Mouse (Mus musculus): ENCODE data around the gene Adamtsl3.
"Not testable (repeated sequence)": the region's sequence is repeated elsewhere in the genome, so short reads cannot be mapped to it uniquely, and the experiment has no call there.

Gene Adamtsl3

GRCm38 (mm10) chr7:82420329-82421052 is 85.0 kb downstream of the Adamtsl3 start:
- not testable (repeated sequence) for DNase-seq (ENCODE audit: low spot score in 2 of 2)

GRCm38 (mm10) chr7:82422561-82422960 is 87.1 kb downstream of the Adamtsl3 start:
- no peak for DNase-seq (ENCODE audit: low spot score in 2 of 2)

- no peak for DNase-seq (ENCODE audit: low spot score in 2 of 2)
These were observed 88.1 kb downstream of the Adamtsl3 start for GRCm38 (mm10) chr7:82423602-82424001.

GRCm38 (mm10) chr7:82424281-82424680 is 88.8 kb downstream of the Adamtsl3 start:
- DNase-seq (ENCODE audit: low spot score in 2 of 2) = no peak

GRCm38 (mm10) chr7:82425374-82425773 is 89.9 kb downstream of the Adamtsl3 start:
- DNase-seq (ENCODE audit: low spot score in 2 of 2) = no peak

GRCm38 (mm10) chr7:82429447-82429846 is 94.0 kb downstream of the Adamtsl3 start:
- DNase-seq (ENCODE audit: low spot score in 2 of 2) = no peak

GRCm38 (mm10) chr7:82431572-82431971 is 96.1 kb downstream of the Adamtsl3 start:
- DNase-seq (ENCODE audit: low spot score in 2 of 2) = no peak

- DNase-seq (ENCODE audit: low spot score in 2 of 2) = no peak
These were observed 97.7 kb downstream of the Adamtsl3 start for GRCm38 (mm10) chr7:82433226-82433625.

GRCm38 (mm10) chr7:82458376-82458775 is 122.9 kb downstream of the Adamtsl3 start:
- DNase-seq (ENCODE audit: low spot score in 2 of 2) = no peak

- peak in 1 of 2 experiments; percentile 12 for DNase-seq (ENCODE audit: low spot score in 2 of 2)
These were observed 127.5 kb downstream of the Adamtsl3 start for GRCm38 (mm10) chr7:82462921-82463523.

GRCm38 (mm10) chr7:82464364-82464763 is 128.9 kb downstream of the Adamtsl3 start:
- no peak for DNase-seq (ENCODE audit: low spot score in 2 of 2)

- no peak for DNase-seq (ENCODE audit: low spot score in 2 of 2)
These were observed 129.9 kb downstream of the Adamtsl3 start for GRCm38 (mm10) chr7:82465437-82465836.

- DNase-seq (ENCODE audit: low spot score in 2 of 2) = no peak
These were observed 141.1 kb downstream of the Adamtsl3 start for GRCm38 (mm10) chr7:82476441-82477221.

GRCm38 (mm10) chr7:82478461-82478860 is 143.0 kb downstream of the Adamtsl3 start:
- no peak for DNase-seq (ENCODE audit: low spot score in 2 of 2)

GRCm38 (mm10) chr7:82478861-82479755 is 143.6 kb downstream of the Adamtsl3 start:
- DNase-seq (ENCODE audit: low spot score in 2 of 2) = no peak

GRCm38 (mm10) chr7:82483426-82483825 is 147.9 kb downstream of the Adamtsl3 start:
- DNase-seq (ENCODE audit: low spot score in 2 of 2) = no peak

- DNase-seq (ENCODE audit: low spot score in 2 of 2) = no peak
These were observed 149.3 kb downstream of the Adamtsl3 start for GRCm38 (mm10) chr7:82484834-82485233.

GRCm38 (mm10) chr7:82485344-82485954 is 150.0 kb downstream of the Adamtsl3 start:
- no peak for DNase-seq (ENCODE audit: low spot score in 2 of 2)

- no peak for DNase-seq (ENCODE audit: low spot score in 2 of 2)
These were observed 155.5 kb downstream of the Adamtsl3 start for GRCm38 (mm10) chr7:82491018-82491417.

- DNase-seq (ENCODE audit: low spot score in 2 of 2) = peak in 1 of 2 experiments; percentile 48
These were observed 157.4 kb downstream of the Adamtsl3 start for GRCm38 (mm10) chr7:82492881-82493280.

GRCm38 (mm10) chr7:82494220-82494619 is 158.7 kb downstream of the Adamtsl3 start:
- DNase-seq (ENCODE audit: low spot score in 2 of 2) = peak in 1 of 2 experiments; percentile 26

All from urinary bladder, postnatal 4 days (tissue).